Mouse (Mus musculus): Measurements from ENCODE around the gene Xrra1. TPM values are rescaled to one million over a fixed set of nuclear protein-coding genes. Genes with fewer than 3 reads are reported as not detected.
A peak's percentile ranks its signal among the peaks of the same experiment; 100 is the strongest.
"Not testable (repeated sequence)": the region's sequence is repeated elsewhere in the genome, so short reads cannot be mapped to it uniquely, and the experiment has no call there.

Xrra1 gene
- total RNA-seq, 2 experiments from 2014 or later = 0.87 to 1.2 TPM

GRCm38 (mm10) chr7:99946356-99946755 is 87.4 kb downstream of the Xrra1 start:
- DNase-seq (ENCODE audit: low spot score in 2 of 2) = no peak

DNA sequence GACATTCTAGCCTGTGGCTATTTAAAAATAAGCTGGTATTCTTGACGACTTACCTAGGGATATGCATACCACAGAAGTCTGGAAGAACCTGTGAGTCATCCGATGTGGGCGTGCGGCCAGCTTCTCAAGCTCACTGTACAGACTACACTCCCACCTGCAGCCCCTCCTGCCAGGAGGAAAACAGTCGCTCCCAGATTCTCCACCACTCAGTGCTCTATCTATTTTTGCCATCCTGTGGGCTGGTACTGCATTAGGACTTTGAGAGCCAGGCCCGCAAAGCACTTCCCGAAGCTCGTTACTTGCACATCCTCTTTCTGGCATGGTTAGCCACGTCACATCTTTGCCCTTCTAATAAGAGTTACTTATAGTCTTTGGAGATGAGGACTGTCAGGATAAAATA is 88.4 kb downstream of the Xrra1 start:
- DNase-seq (ENCODE audit: low spot score in 2 of 2) = peak; percentile 90 to 91

DNA sequence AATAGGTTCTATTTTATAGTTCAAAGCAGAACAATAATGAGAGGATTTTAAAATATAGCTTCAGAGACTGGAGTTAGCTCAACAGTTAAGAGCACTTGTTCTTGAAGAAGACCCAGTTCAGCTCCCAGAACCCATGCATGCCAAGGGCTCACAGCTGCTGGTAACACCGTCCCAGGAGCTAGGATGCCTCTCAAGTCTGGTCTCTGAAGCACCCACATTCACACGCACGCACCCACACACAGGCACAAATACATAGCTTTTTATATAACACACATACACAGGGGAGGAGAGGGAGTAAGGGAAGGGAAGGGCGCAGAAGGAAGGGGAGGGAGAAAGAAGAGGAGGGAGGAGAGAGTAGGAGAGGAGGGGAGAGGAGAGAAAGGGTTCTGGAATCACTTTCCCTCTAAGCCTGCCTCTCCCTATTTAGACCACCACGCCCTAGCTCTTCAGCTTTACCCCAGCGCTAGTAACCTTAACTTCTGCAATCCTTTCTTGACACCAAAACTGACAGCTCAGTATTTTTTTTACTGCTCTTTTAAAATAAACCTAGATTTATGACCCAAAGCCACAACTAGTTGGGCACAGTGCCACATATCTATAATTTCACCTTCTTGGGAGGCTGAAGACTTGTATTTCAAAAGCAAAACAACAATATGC is 94.7 kb downstream of the Xrra1 start:
- peak; percentile 66 to 82 for DNase-seq (ENCODE audit: low spot score in 2 of 2)

DNA sequence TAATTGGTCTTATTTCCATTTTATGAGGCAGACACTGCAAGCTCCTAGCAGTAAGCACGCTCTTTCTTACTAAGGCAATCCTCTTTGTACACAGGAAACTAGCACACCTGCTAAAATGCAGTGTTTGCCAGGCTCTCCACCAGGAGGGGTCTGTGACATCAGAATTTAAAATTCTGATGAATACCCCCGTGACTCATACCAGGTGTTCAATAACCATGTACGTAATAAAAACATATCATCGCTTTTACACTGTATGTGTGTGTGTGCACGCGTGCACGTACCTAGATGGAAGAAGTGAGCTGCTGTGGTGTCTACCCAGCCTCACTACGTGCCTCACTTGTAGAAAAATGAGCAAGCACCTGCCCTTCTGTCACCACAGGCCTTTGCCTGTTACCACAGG is 95.3 kb downstream of the Xrra1 start:
- DNase-seq (ENCODE audit: low spot score in 2 of 2) = no peak

DNA sequence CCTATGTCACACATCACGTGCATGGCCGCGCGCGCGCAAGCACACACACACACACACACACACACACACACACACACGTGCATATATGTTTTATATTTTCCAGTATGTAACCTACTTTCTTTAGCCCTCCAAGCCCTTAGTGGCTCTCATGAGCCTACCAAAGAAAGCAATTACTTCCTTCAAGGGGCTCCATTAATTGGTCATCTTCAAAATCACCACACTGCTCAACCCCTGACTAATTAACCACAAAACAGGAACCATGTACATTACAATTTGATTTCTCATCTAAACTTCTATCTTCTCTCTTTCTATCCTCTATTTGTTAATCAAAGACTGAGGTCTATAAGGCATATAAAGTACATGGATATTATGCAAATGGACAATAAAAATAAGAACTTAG is 97.2 kb downstream of the Xrra1 start:
- no peak for DNase-seq (ENCODE audit: low spot score in 2 of 2)

- DNase-seq (ENCODE audit: low spot score in 2 of 2) = no peak
Observed at GRCm38 (mm10) chr7:99957226-99957965, 98.5 kb downstream of the Xrra1 start.

DNA sequence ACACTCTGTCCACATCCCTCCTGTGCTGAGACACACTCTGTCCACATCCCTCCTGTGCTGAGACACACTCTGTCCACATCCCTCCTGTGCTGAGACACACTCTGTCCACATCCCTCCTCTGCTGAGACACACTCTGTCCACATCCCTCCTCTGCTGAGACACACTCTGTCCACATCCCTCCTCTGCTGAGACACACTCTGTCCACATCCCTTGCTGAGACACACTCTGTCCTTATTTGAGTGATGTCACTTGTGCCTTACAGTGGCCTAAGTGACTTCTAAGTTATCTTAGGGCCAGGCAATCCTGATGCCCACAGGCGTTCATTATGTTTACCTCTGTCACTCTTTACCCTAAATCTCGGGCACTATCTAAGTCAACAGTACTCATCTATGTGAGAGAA is 101.7 kb downstream of the Xrra1 start:
- not testable (repeated sequence) for DNase-seq (ENCODE audit: low spot score in 2 of 2)

- no peak for DNase-seq (ENCODE audit: low spot score in 2 of 2)
Observed at GRCm38 (mm10) chr7:99961518-99961917, 102.6 kb downstream of the Xrra1 start.

DNA sequence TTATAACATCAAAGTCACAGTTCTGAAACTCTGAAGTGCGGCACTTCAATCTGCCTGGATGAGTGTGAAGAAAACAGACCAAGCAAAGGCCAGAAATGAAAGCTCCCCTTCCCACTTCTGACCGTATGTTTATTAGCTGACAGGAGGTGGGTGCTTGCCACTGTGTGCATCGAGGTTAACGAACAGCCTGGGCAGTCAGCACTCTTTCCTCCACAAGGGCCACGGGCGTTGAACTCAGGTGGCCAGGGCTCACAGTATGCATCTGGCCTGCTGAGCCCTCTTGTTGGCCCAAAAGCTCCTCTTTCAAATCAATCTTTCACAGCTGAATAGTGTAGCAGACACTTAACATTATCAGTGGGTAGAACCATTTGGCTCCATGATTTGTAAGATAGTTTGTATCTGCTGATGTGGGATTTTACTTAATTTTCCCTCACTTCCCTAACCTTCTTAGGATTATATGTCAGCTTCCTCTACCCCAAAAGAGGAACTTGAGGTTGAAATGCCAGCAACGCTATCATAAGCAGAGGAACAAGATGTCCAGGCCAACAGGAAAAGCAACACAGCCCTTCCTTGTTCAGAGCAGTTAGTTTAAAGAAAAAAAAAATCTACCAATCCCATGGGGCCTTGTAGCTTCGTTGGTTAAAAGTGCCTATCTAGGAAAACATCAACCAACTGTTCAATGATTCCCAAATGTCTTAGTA is 103.8 kb downstream of the Xrra1 start:
- no peak for DNase-seq (ENCODE audit: low spot score in 2 of 2)

DNA sequence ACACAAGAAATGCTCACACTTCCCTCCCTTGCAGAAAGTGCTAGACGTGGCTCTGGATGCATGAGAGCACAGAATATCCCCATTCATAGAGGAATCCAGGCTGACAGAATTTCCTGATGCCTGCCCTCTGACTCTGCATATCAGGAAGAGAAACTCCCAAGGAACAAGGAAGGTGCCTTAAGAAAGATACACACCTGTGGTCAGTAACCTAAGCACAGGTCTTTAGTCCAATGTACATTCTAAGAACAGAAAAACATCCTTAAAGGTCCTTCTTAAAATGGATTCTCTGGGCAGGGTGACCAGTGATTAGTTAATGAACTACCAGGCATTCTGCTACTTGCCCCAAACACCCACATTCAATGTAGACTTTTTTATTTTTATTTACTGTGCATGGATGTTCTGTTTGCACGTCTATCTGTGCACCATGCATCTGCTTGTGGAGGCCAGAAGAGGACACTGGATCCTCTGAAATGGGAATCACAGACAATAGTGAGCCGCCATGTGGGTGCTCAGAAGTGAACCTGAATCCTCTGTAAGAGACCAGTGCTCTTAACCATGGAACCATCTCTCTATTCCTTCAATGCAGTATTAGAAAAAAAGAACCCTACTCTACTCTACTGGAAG is 104.4 kb downstream of the Xrra1 start:
- DNase-seq (ENCODE audit: low spot score in 2 of 2) = no peak

DNA sequence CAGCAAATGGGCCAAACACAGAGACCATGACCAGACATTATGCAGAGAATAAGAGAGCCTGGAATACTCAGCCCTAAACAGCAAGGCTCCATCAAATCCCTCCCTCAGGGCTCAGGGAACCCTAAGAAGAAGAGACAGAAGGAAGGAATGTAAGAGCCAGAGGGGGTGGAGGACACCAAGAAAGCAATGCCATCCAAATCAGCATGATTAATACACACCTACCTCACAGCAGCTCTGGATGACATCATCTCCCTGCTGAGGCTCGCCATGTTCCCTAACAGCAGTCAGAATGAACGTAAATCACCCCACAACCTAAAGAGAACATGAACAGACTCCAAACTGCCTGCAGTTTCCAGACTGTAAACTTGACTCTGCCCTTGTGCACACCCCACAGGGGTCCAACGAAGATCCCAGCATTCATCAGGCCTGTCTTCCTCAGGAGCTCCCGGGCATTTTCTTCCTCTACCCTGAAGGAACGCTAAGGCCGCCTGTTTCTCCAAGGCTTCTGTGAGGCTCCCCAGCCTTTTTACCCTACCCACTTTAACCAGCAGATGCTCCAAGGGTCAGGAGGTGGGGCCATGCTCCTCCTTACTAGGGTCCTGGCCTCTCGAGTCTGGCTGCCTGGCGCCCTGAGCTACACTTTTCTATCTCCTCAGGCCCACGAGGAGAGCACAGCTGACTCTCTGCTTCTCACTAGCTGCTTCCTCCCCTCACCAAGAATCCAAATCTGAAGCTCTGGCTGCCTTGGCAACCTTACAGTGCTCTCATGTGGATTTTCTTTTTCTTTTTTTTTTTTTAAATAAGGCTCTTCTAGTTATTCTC is 106.3 kb downstream of the Xrra1 start:
- peak; percentile 53 to 74 for DNase-seq (ENCODE audit: low spot score in 2 of 2)

- no peak for DNase-seq (ENCODE audit: low spot score in 2 of 2)
Observed at GRCm38 (mm10) chr7:99966011-99966721, 107.2 kb downstream of the Xrra1 start.

Other genes starting within 250 kb of the Xrra1 start
- gene Tpbgl, start 232.0 kb upstream of the Xrra1 start, total RNA-seq (2021) = 1 to 10 TPM; 3.8 to 4.8 TPM
- gene Slco2b1, start 147.8 kb upstream of the Xrra1 start, total RNA-seq (2021) = 10 to 100 TPM; 10.1 to 11.9 TPM
- not detected for gene Olfr520, start 128.8 kb upstream of the Xrra1 start, total RNA-seq (2021)
- not detected for gene Olfr521, start 95.6 kb upstream of the Xrra1 start, total RNA-seq (2021)
- 1 to 10 TPM; 2.3 to 3.0 TPM for gene Neu3, start 30.7 kb upstream of the Xrra1 start, total RNA-seq (2021)
- gene Spcs2, start 4.3 kb downstream of the Xrra1 start, total RNA-seq (2021) = 10 to 100 TPM; 86.3 to 96.7 TPM
- gene Rnf169, start 121.3 kb downstream of the Xrra1 start, total RNA-seq (2021) = 10 to 100 TPM; 45.6 to 47.4 TPM
- gene Chrdl2, start 147.1 kb downstream of the Xrra1 start, total RNA-seq (2021) = under 1 TPM in 1 of 2 experiments, not detected in 1; 0.37 TPM